ENCODE assay signal across 8 mouse cellular contexts in genomic region chr17:81015814-81016447, GRCm38 (mm10). TPM values are rescaled to one million over a fixed set of nuclear protein-coding genes. Genes with fewer than 3 reads are reported as not detected.
A peak's percentile ranks its signal among the peaks of the same experiment; 100 is the strongest.
DNase-seq lines count a peak whose midpoint lies in the region; ATAC-seq and TF ChIP-seq lines count a peak whose summit lies in the region.

No protein-coding gene starts in this region.

- H3K9me3 ChIP-seq in lung, postnatal 0 days (ENCODE audit: low read length): no peaks in the 10 kb centered on the region

- no peak overlapping the region for H3K27ac ChIP-seq in layer of hippocampus, adult 2 months
- 0 out of 2 replicates have a peak overlapping the region, but pooled peaks have one; percentile 3 for H3K27ac ChIP-seq in lung, postnatal 0 days (ENCODE audit: low read length)

- no peak overlapping the region for H3K4me3 ChIP-seq in layer of hippocampus, adult 2 months
- no peak overlapping the region for H3K4me3 ChIP-seq in lung, postnatal 0 days (ENCODE audit: low read depth, low read length)

- no peak overlapping the region for H3K4me2 ChIP-seq in lung, postnatal 0 days (replicated peaks; ENCODE audit: low read depth, low read length)

- intact Hi-C loops in heart, postnatal 14 days (cut with DNase I): loop anchor here (5.0 to 10.0 kb wide), 2 partner anchors 141 to 394 kb away; no protein-coding TSS in a partner anchor

- TF ChIP-seq EP300 in lung, postnatal 0 days (IDR thresholded peaks at IDR 0.05): peak; percentile 21; the same call in 1 of the 2 replicates

- peak; percentile 42 to 79 for DNase-seq in adrenal gland, adult (ENCODE audit: inconsistent age in 2 of 2, low spot score in 1 of 2)
- DNase-seq in adrenal gland, postnatal 25 days: no peak
- peak; percentile 77 for DNase-seq in R1 (ENCODE audit: low read depth, low spot score)
- peak; percentile 28 to 68 for DNase-seq in heart, postnatal 14 days
- DNase-seq in layer of hippocampus, adult 2 months (ENCODE audit: low spot score in 2 of 2): peak; percentile 47 to 69
- peak; percentile 92 for DNase-seq in lung, postnatal 0 days (ENCODE audit: low spot score)
- DNase-seq in skeletal muscle tissue, adult 2 months (ENCODE audit: low read depth, low spot score): peak; percentile 20

- H3K4me1 ChIP-seq in lung, postnatal 0 days (ENCODE audit: insufficient read depth, low read depth, low read length): no peaks in the 10 kb centered on the region

- no peak overlapping the region for H3K9ac ChIP-seq in lung, postnatal 0 days (replicated peaks; ENCODE audit: low read depth)

- ATAC-seq in common myeloid progenitor, adult 5-6 weeks (replicated peaks; ENCODE audit: low read depth, poor library complexity, severe bottlenecking): peak; percentile 96
- peak; percentile 85 for ATAC-seq in lung, postnatal 0 days

- TF ChIP-seq CTCF in layer of hippocampus, adult 2 months (conservative IDR thresholded peaks at IDR 0.05): peak; percentile 80
- TF ChIP-seq CTCF in lung, postnatal 0 days (IDR thresholded peaks at IDR 0.05): peak; percentile 93

- WGBS in lung, postnatal 0 days: 42% methylated on average over 4 of the region's 4 CpGs

- H3K36me3 ChIP-seq in lung, postnatal 0 days (ENCODE audit: insufficient read depth, low read length): no peaks in the 10 kb centered on the region

- no peaks in the 10 kb centered on the region for H3K27me3 ChIP-seq in lung, postnatal 0 days (replicated peaks; ENCODE audit: insufficient read depth, low read length)

RNA-seq across cellular contexts. Expression of gene Thumpd2, which starts 49.0 kb away (rescaled TPM):
- total RNA-seq in adrenal gland, postnatal 25 days (2021): 7.9 and 11.2 TPM in 2 replicates
- total RNA-seq in common myeloid progenitor, adult 5-6 weeks (2017): 15.7 and 20.4 TPM in 2 replicates
- 1 to 10 TPM; 4.6 TPM for total RNA-seq in heart, postnatal 14 days (2021)
- 1 to 10 TPM; 8.4 to 8.6 TPM for total RNA-seq in layer of hippocampus, adult 2 months (2021)
- 9.0 and 10.0 TPM in 2 replicates for polyA plus RNA-seq in lung, postnatal 0 days (2015; fragmentation: Nextera tagmentation; extraction: Ambion mirVana)
